Mouse (Mus musculus) bone marrow, adult 2 months (tissue): ENCODE measurements around the gene Msrb2. TPM values are rescaled to one million over a fixed set of nuclear protein-coding genes. Genes with fewer than 3 reads are reported as not detected.
A peak's percentile ranks its signal among the peaks of the same experiment; 100 is the strongest.

ENCODE experiments used
- H3K27ac ChIP-seq: fragments of 200-500 bp; 2 replicates; pipeline ENCODE4 v1.5.1; 2012; ENCODE audit warnings: low read depth, mild to moderate bottlenecking, control low read depth, inconsistent platforms, low read length; ENCODE audit not compliant: control insufficient read depth, poor library complexity, insufficient read depth
- H3K4me1 ChIP-seq: fragments of 200-500 bp; 2 replicates; pipeline ENCODE4 v1.6.1; 2011; ENCODE audit warnings: low read length; ENCODE audit not compliant: control insufficient read depth, insufficient read depth
- H3K4me3 ChIP-seq: fragments of 200-500 bp; replicated peaks from 2 replicates; pipeline ENCODE3; 2011; ENCODE audit warnings: mild to moderate bottlenecking, low read depth, low read length, control low read depth; ENCODE audit not compliant: control insufficient read depth
- CTCF ChIP-seq: fragments of 200-500 bp; IDR thresholded peaks from 2 replicates; pipeline ENCODE4 v1.5.1; 2011; ENCODE audit warnings: low read length, control low read depth; ENCODE audit not compliant: control insufficient read depth, insufficient read depth
- POLR2A ChIP-seq: fragments of 200-500 bp; IDR thresholded peaks from 2 replicates; pipeline ENCODE4 v1.6.1; 2011; ENCODE audit warnings: low read depth, mild to moderate bottlenecking, control low read depth, low read length, borderline replicate concordance; ENCODE audit not compliant: control insufficient read depth
- WGBS: fragments of 180-500 bp; shearing (Covaris S2); methylation state at CpG from one replicate; pipeline ENCODE4 v1.1.7; 2018; 5-methylcytosine and 5-hydroxymethylcytosine counted together
- polyA plus RNA-seq: library from polyadenylated mRNA; stranded (reverse); fragments of >200 nt; gene quantifications from 2 replicates; pipeline ENCODE4 v1.2.4, GENCODE M21; 2011; ENCODE audit warnings: low replicate concordance; ENCODE audit not compliant: missing spikeins, insufficient read depth, insufficient read length

The Msrb2 gene
- polyA plus RNA-seq, 1 experiment = 19.6 TPM

DNA sequence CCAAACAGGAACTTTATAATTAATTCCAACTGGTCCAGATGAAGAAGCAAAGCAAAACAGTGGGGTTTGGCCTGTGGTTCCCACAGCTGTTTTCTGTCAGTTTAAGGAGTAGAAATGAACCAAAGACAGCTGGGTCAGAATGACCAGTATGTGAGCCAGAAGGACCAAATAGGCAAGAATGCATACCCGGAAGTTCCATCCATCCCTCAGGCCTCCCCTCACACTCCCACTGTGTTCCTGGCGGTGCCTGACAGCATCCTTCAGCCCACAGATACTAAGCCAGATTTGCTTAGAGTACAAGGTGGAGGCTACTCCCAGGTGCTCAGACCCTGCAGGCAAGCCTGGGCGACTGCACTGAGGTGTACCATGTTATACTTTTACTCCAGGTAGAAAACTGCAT, 35.3 kb downstream of the Msrb2 start:
- no peaks in the 10 kb centered on the region for H3K4me1 ChIP-seq
- no peak overlapping the region for H3K27ac ChIP-seq
- WGBS = 80% methylated on average over 3 of the region's 3 CpGs
- TF ChIP-seq CTCF = no peak
- TF ChIP-seq POLR2A = no peak
- H3K4me3 ChIP-seq = no peak overlapping the region

DNA sequence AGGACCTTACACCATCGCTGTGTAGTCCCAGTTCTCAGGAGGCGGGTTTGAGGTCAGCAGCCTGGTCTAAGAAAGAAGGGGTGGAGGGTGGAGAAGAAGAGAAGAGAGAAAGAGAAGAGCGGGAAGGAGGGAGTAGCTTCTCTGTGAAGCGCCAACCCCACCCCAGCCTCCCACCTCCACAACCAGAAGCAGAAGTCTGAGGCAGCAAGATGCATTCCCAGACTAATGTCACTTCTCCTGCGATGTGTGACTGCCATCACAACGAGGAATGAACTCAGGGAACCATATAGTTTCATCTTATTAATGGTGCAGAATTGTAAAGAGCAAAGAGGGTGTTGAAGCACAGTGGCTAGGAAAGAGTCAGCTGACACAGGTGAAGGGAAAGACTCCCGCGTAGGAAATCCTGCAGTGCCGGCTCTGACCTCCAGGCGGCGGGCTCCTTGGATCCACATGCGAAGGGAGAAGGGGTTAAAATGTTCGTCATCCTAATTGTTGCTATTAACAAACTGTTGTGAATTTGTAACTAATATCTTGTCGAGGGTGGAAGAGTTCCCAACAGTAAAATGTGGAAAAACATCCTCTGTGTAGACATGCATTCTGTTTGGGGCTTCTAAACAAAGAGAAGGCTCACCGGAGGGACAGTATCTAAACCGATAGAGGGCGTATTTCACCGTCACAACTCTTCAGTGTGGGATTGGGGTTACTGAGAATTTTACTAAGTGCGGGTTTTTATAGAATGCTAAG, 43.2 kb downstream of the Msrb2 start:
- Histone ChIP-seq H3K27ac (no peak overlapping the region), H3K4me3 (no peak overlapping the region), H3K4me1 (no peaks in the 10 kb centered on the region)
- peak; percentile 73 for TF ChIP-seq CTCF
- TF ChIP-seq POLR2A = no peak
- 19% methylated on average over 19 of the region's 19 CpGs for WGBS

DNA sequence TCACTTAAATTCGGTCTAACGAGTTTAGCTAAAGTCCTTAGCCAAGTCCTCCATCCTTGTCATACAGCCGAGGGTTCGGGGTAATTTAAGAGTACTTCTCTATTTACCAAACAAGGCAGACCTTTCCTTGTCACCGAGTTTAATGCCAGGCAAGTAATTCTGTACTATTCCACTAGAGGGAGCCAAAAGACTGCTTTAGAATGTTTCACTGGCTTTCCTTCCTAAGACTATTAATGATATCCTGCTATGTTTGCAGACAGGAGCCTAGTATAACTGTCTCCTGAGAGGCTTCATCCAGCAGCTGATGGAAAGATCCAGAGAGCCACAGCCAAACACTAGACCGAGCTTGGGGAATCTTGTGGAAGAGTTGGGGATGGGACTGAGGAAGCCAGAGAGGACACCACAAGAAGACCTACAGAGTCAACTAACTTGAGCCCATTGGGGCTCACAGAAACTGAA, 43.9 kb downstream of the Msrb2 start:
- Histone ChIP-seq H3K27ac (no peak overlapping the region), H3K4me3 (no peak overlapping the region), H3K4me1 (no peaks in the 10 kb centered on the region)
- TF ChIP-seq POLR2A (no peak), CTCF (no peak)
- whole genome bisulfite sequencing = 2% methylated on average over 6 of the region's 6 CpGs

DNA sequence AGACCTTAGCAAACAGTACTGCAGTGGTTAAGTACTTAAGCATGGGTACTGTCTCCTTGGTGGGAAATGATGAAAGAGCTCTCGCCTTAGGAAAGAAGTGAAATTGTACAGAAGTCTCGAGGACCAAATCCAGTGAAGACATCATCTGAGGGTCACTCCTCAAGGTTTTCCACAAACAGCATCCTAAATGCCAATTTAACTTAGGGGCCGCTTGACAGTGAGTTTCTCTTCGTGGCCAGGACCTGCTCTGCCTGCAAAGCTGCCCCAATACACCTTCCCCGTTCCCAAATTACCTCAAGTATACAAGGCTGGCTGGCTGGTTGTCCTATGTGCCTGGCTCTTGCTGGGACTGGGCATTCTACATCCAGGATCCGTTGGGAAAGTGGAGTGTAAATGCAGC, 44.8 kb downstream of the Msrb2 start:
- no peaks in the 10 kb centered on the region for H3K4me1 ChIP-seq
- no peak overlapping the region for H3K27ac ChIP-seq
- WGBS = 61% methylated on average over 6 of the region's 6 CpGs
- no peak overlapping the region for H3K4me3 ChIP-seq
- no peak for TF ChIP-seq POLR2A
- TF ChIP-seq CTCF = no peak

DNA sequence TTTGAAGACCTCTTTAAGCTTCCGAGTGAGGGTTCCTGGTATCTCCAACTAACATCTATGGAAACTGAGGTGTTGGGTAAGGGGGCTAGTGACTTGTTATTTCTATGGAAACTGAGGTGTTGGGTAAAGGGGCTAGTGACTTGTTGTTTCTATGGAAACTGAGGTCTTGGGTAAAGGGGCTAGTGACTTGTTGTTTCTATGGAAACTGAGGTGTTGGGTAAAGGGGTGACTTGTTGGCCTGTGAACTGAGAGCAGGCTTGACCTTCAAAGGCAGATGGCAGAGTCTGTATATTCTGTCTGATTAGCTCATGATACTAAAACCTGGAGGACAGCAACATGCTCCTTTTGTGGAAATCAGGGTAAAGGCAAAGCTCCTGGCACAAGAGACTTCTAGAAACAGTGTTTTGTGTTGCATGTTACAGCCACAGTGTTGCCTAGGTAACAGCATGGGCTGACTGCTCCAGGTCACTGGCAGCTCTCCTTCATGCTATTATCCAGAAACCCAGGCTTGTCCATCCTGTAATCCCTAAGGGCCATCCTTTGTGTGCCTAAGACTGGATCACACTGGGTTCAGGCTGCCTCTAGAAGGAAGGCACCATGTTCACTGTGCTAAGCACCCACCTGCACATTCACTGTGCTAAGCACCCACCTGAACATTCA, 48.6 kb downstream of the Msrb2 start:
- no peak for TF ChIP-seq CTCF
- no peak for TF ChIP-seq POLR2A
- H3K4me3 ChIP-seq = no peak overlapping the region
- no peak overlapping the region for H3K27ac ChIP-seq
- 77% methylated on average over 1 of the region's 1 CpGs for WGBS
- H3K4me1 ChIP-seq = no peaks in the 10 kb centered on the region

DNA sequence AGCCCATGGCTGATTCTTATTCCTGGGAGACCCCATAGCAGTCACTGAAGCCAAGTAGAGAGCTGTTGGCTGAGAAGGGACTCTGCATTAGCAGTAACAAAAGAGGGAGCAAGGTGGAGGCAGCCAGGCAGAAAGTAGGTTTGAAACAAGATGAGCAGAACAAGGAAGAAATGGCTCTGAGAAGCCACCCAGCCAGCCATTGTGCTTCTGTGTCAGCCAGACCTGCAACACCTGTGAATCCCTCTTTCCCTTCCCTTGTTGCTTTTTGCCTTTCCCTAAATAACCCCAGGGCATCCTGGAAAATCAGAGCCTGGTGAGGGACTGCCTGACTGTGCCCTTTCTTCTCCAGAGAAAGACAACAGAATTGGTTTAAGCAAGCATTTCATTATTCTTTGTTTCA, 51.0 kb downstream of the Msrb2 start:
- Histone ChIP-seq H3K4me3 (no peak overlapping the region), H3K4me1 (no peaks in the 10 kb centered on the region), H3K27ac (no peak overlapping the region)
- TF ChIP-seq CTCF (no peak), POLR2A (no peak)

DNA sequence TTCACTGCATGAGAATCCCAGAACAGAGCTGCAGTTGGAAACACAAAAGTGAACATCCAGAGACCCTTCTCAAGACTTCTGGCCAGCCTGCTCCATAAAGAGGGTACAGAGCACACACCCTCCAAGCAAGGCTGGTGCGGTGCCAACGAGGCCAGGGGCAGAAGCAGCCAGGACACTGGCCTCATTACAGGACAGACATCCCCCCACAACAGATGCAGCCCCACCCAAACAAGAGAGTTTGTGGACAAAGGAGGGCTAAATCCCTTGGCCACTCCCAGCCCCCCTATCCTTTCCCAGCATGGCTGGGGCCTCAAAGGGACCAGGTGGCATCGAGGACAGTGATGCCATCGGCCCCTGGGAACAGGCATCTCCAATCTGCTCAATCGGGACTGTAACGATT, 51.8 kb downstream of the Msrb2 start:
- WGBS = 74% methylated on average over 6 of the region's 6 CpGs
- TF ChIP-seq POLR2A = no peak
- no peak for TF ChIP-seq CTCF
- Histone ChIP-seq H3K27ac (no peak overlapping the region), H3K4me3 (no peak overlapping the region), H3K4me1 (no peaks in the 10 kb centered on the region)

DNA sequence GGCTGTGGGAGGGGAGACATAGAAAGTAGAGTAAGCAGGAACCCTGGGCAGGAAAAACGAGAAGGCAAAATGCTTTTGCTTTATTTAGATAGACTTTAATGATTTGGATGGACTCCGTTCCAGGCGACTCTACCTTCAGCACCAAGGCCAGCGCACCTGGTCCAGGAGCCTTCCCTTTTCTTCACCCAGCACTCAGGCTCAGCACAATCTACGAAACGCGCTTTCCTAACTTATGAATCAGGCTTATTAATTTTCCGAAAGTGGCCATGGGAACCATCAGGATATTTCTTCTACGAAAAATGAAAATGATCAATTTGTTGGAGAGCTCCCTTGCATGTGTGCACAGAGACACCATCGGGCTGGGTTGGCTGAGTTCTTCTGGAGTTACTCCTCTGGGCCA, 57.8 kb downstream of the Msrb2 start:
- 7% methylated on average over 10 of the region's 10 CpGs for WGBS
- no peak overlapping the region for H3K4me3 ChIP-seq

More for the DNA sequence above, 57.8 kb downstream of the Msrb2 start:
- H3K4me1 ChIP-seq = no peaks in the 10 kb centered on the region
- TF ChIP-seq CTCF = no peak
- TF ChIP-seq POLR2A = no peak
- H3K27ac ChIP-seq = no peak overlapping the region
